ENCODE assay signal across 7 mouse cellular contexts in the genomic region with DNA sequence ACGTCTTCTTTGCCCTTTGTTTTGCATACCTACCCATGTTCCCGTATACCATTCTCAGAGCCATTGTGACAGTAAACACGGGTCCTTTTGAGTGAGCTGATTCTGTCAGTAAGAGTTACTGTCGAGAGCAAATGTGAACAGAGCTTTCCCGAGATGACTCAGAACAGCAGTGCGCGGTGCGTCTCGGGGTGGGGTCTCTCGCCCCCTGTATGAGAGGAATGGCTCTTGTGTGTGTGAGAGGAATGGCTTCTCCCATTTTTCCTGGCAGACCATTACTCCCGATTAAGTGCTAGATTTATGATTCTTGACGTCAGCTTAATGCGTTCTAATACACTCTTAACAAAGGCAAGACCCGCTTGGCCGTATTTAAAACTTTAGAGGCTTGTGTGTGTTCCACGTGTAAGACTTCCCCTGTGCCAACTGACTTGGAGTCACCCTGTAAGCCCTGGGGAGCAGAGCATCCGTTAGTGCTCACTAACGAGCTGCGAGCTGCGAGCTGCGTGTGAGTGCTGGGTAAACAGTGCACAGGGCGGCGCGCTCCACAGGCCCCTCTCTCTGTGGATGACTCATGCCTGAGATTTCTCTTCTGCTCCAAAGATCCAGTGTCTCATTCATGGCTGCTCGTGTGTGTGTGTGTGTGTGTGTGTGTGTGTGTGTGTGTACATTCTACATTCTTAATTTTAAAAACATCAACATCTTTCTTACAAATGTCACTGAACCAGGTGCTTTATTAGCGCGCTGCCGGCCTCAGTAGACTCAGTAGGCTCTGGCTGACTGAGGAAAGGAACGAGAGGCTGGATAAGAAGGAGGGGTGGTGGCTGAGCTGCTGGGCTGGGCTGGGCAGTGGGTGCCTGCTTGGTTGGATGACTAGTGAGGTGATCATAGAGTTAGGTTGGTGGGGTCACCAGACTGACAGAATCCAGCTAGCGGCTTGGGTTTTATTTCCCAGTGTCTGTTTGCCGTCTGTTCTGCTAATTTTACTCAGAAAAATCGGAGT. TPM values are rescaled to one million over a fixed set of nuclear protein-coding genes. Genes with fewer than 3 reads are reported as not detected.
DNase-seq lines count a peak whose midpoint lies in the region; ATAC-seq lines count a peak whose summit lies in the region.

No protein-coding gene starts in this region.

- H3K27ac ChIP-seq in heart, embryonic 12.5 days (ENCODE audit: poor library complexity, severe bottlenecking) = no peak overlapping the region

- H3K4me3 ChIP-seq in heart, embryonic 12.5 days = no peak overlapping the region

- peaks cover 71% of the 10 kb centered on the region for H3K27me3 ChIP-seq in heart, embryonic 12.5 days (replicated peaks)

- DNase-seq in layer of hippocampus, adult 9-11 months = peak; percentile 56
- no peak for DNase-seq in layer of hippocampus, adult 9-10 months (ENCODE audit: low spot score)
- DNase-seq in adrenal gland, adult 8-10 months = peak; percentile 30
- peak; percentile 14 for DNase-seq in forelimb bud, embryonic 11.5 days (ENCODE audit: low read depth, low spot score)
- DNase-seq in mesoderm, embryonic 11.5 days (ENCODE audit: low read depth, low spot score) = peak; percentile 29
- DNase-seq in cerebellum, adult 18-20 months = no peak

- WGBS in heart, embryonic 12.5 days = 60% methylated on average over 32 of the region's 32 CpGs

- no peaks in the 10 kb centered on the region; the same call in 1 of the 2 replicates for H3K9me3 ChIP-seq in heart, embryonic 12.5 days (replicated peaks)

- no peak for ATAC-seq in heart, embryonic 12.5 days (ENCODE audit: insufficient number of reproducible peaks, low FRiP score)

- no peak overlapping the region for H3K9ac ChIP-seq in heart, embryonic 12.5 days

- H3K4me2 ChIP-seq in heart, embryonic 12.5 days = no peak overlapping the region

- peaks cover 16% of the 10 kb centered on the region for H3K4me1 ChIP-seq in heart, embryonic 12.5 days (replicated peaks)

- H3K36me3 ChIP-seq in heart, embryonic 12.5 days = no peaks in the 10 kb centered on the region

RNA-seq across cellular contexts. Expression of gene Slc4a8, which starts 15.8 kb away (rescaled TPM):
- 10 to 100 TPM in 3 of 4 experiments, 1 to 10 TPM in 1; 6.2 to 20.5 (median 11.4) TPM for total RNA-seq in adrenal gland, adult 8-10 months (2022)
- polyA plus RNA-seq in heart, embryonic 12.5 days (2016; fragmentation: Nextera tagmentation; extraction: Ambion mirVana) = 1.1 and 1.2 TPM in 2 replicates

RNA-seq across cellular contexts. Expression of gene Galnt6, which starts 48.1 kb away (rescaled TPM):
- 1 to 10 TPM; 5.1 to 7.2 (median 5.8) TPM for total RNA-seq in adrenal gland, adult 8-10 months (2022)
- polyA plus RNA-seq in heart, embryonic 12.5 days (2016; fragmentation: Nextera tagmentation; extraction: Ambion mirVana) = 0.14 and 0.39 TPM in 2 replicates

Comparison
In these comparisons a context has a peak if more than half of its experiments do, and no peak if none do; other contexts are left out.
1. DNase-seq: peak in layer of hippocampus, adult 9-11 months (single experiment), adrenal gland, adult 8-10 months (single experiment), forelimb bud, embryonic 11.5 days (single experiment) and mesoderm, embryonic 11.5 days (single experiment); none in layer of hippocampus, adult 9-10 months (single experiment) and cerebellum, adult 18-20 months (0 of 2).